Mouse (Mus musculus): ENCODE measurements around the gene Pik3r1.

The Pik3r1 gene

GRCm38 (mm10) chr13:101660187-101660586 lies 107.8 kb downstream of the Pik3r1 start:
- TF ChIP-seq GATA4 (IDR thresholded peaks at IDR 0.05; ENCODE audit: insufficient replicate concordance, low read length): no peak

- no peak for TF ChIP-seq GATA4 (IDR thresholded peaks at IDR 0.05; ENCODE audit: insufficient replicate concordance, low read length)
Observed at GRCm38 (mm10) chr13:101652131-101652530, 115.9 kb downstream of the Pik3r1 start.

GRCm38 (mm10) chr13:101641632-101642031 lies 126.4 kb downstream of the Pik3r1 start:
- no peak for TF ChIP-seq GATA4 (IDR thresholded peaks at IDR 0.05; ENCODE audit: insufficient replicate concordance, low read length)

GRCm38 (mm10) chr13:101635837-101636236 lies 132.2 kb downstream of the Pik3r1 start:
- TF ChIP-seq GATA4 (IDR thresholded peaks at IDR 0.05; ENCODE audit: insufficient replicate concordance, low read length): no peak; the same call in 1 of the 2 replicates

GRCm38 (mm10) chr13:101634420-101634819 lies 133.6 kb downstream of the Pik3r1 start:
- no peak for TF ChIP-seq GATA4 (IDR thresholded peaks at IDR 0.05; ENCODE audit: insufficient replicate concordance, low read length)

- TF ChIP-seq GATA4 (IDR thresholded peaks at IDR 0.05; ENCODE audit: insufficient replicate concordance, low read length): no peak
Observed at GRCm38 (mm10) chr13:101633620-101634019, 134.4 kb downstream of the Pik3r1 start.

GRCm38 (mm10) chr13:101632771-101633170 lies 135.2 kb downstream of the Pik3r1 start:
- TF ChIP-seq GATA4 (IDR thresholded peaks at IDR 0.05; ENCODE audit: insufficient replicate concordance, low read length): no peak

GRCm38 (mm10) chr13:101631561-101631960 lies 136.5 kb downstream of the Pik3r1 start:
- TF ChIP-seq GATA4 (IDR thresholded peaks at IDR 0.05; ENCODE audit: insufficient replicate concordance, low read length): no peak

Measured in liver, adult (tissue).